Mouse (Mus musculus) kidney, postnatal 0 days (tissue): ENCODE measurements around the gene Tprkb. TPM values are rescaled to one million over a fixed set of nuclear protein-coding genes. Genes with fewer than 3 reads are reported as not detected.
"Not testable (repeated sequence)": the region's sequence is repeated elsewhere in the genome, so short reads cannot be mapped to it uniquely, and the experiment has no call there.

ENCODE experiments used
- ATAC-seq: fragments of 200-750 bp; cut with Nextera tagmentation; replicated peaks from 2 replicates; pipeline ENCODE4 v1.8.0; 2017; ENCODE audit warnings: low read depth, moderate number of reproducible peaks, moderate TSS enrichment, moderate library complexity; ENCODE audit not compliant: low FRiP score
- DNase-seq: peaks from one replicate; pipeline ENCODE4 v3.0.0-alpha.2; 2016; ENCODE audit warnings: low spot score
- H3K27ac ChIP-seq: fragments of 300-500 bp; sonication (generic); 2 replicates; pipeline ENCODE4 v1.5.1; 2014; ENCODE audit warnings: mild to moderate bottlenecking
- H3K27me3 ChIP-seq: fragments of 300-500 bp; sonication (generic); 2 replicates; pipeline ENCODE4 v1.6.1; 2014; ENCODE audit warnings: low read length, mixed read lengths; ENCODE audit not compliant: insufficient read depth
- H3K36me3 ChIP-seq: fragments of 300-500 bp; sonication (generic); 2 replicates; pipeline ENCODE4 v1.6.1; 2014; ENCODE audit warnings: low read length, mixed read lengths; ENCODE audit not compliant: insufficient read depth
- H3K4me1 ChIP-seq: fragments of 300-500 bp; sonication (generic); replicated peaks from 2 replicates; pipeline ENCODE4 v1.6.1; 2014; ENCODE audit warnings: antibody characterized with exemption, low read length, mixed read lengths; ENCODE audit not compliant: insufficient read depth
- H3K4me2 ChIP-seq: fragments of 300-500 bp; sonication (generic); 2 replicates; pipeline ENCODE4 v1.6.1; 2014; ENCODE audit warnings: mild to moderate bottlenecking, low read length, moderate library complexity, mixed read lengths
- H3K4me3 ChIP-seq: fragments of 300-500 bp; sonication (generic); replicated peaks from 2 replicates; pipeline ENCODE4 v1.5.1; 2014; ENCODE audit warnings: low read depth, low read length
- H3K9ac ChIP-seq: fragments of 300-500 bp; sonication (generic); 2 replicates; pipeline ENCODE4 v1.6.1; 2014; ENCODE audit warnings: low read depth, low read length
- H3K9me3 ChIP-seq: fragments of 300-500 bp; sonication (generic); replicated peaks from 2 replicates; pipeline ENCODE4 v1.6.1; 2016; ENCODE audit warnings: low read length, inconsistent platforms, mixed read lengths
- CTCF ChIP-seq: IDR thresholded peaks from 2 replicates; pipeline ENCODE4 v1.5.1; 2016; ENCODE audit warnings: antibody characterized with exemption, low read depth, mild to moderate bottlenecking, moderate library complexity
- WGBS: fragments of 180-500 bp; shearing (Covaris S2); extraction: QIAGEN DNeasy Blood & Tissue Kit; methylation state at CpG from one replicate; pipeline ENCODE4 v1.1.7; 2014; 5-methylcytosine and 5-hydroxymethylcytosine counted together
- polyA plus RNA-seq: library from polyadenylated mRNA; unstranded; fragments of >200 nt; fragmentation: Nextera tagmentation; extraction: Ambion mirVana; gene quantifications from 2 replicates; pipeline ENCODE4 v1.2.1, GENCODE M21; 2015

Tprkb gene
- polyA plus RNA-seq, 1 experiment from 2014 or later = 54.3 TPM

DNA sequence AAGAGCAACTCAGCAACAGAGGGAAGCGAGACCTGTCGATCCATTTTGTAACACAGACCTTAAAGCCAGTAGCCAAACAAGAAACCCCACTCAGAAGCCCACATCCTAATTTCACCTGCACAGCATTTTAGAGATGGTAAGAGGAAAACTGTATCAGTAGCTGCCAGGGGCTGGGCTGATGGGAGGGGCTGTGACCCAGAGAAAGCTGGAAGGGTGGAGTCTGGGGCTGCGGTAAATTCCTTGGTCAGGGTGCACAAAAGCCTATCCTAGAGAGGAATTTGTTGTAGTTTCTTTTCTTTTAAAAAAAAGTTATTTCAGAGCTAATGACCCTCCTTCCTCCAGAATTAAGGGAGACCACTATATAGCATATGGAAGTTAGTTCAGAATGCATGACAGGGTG, 30.8 kb downstream of the Tprkb start:
- Histone ChIP-seq H3K4me3 (no peak overlapping the region), H3K4me1 (no peaks in the 10 kb centered on the region), H3K36me3 (peaks cover 41% of the 10 kb centered on the region), H3K4me2 (no peak overlapping the region), H3K9ac (no peak overlapping the region), H3K27ac (no peak overlapping the region), H3K27me3 (no peaks in the 10 kb centered on the region), H3K9me3 (no peaks in the 10 kb centered on the region)
- WGBS = 94% methylated on average over 3 of the region's 3 CpGs
- no peak for TF ChIP-seq CTCF
- DNase-seq = no peak
- no peak for ATAC-seq

DNA sequence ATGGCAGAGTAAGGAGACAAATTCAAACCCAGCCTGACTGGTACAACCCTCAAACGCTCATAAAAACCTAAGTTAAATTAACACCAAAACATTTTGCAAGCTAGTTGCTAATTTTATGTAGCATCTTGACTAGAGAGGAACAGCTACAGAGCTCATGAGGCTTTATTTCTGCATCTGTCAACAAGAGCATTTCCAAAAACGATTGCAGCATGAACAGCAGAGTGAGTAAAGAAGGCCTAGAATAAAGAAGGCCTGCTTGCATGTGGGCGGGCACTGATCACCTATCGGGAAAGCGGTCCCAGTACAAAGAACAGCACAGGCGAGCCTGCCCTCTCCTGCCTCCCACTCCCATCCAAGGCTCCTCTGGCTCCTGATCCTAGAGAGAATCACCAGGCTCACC, 36.9 kb downstream of the Tprkb start:
- ATAC-seq (no peak), DNase-seq (no peak)
- WGBS = 87% methylated on average over 6 of the region's 6 CpGs
- H3K9me3 ChIP-seq = no peaks in the 10 kb centered on the region
- no peak overlapping the region for H3K4me3 ChIP-seq
- H3K4me2 ChIP-seq = no peak overlapping the region
- no peak overlapping the region for H3K9ac ChIP-seq
- no peak overlapping the region for H3K27ac ChIP-seq
- peaks cover 86% of the 10 kb centered on the region for H3K36me3 ChIP-seq
- H3K4me1 ChIP-seq = no peaks in the 10 kb centered on the region
- no peak for TF ChIP-seq CTCF
- H3K27me3 ChIP-seq = no peaks in the 10 kb centered on the region

DNA sequence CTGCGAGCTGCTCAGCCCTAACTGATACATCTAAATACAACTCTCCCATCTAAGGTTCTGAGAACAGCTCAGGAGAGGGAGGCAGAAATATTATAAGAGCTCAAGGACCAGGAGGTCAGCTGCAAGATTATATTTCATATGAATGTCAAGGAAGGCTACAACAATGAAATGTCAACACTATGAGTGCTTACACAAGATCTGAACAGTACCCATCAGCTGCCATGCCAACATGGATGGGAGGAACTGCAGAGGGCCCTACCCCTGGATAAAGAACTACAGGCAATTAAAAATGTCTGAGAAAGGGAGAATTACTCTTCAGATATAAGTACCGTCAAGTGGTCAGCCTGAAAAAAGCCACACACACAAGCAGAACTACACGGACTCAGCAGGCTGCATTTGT, 45.9 kb downstream of the Tprkb start:
- DNase-seq = no peak

DNA sequence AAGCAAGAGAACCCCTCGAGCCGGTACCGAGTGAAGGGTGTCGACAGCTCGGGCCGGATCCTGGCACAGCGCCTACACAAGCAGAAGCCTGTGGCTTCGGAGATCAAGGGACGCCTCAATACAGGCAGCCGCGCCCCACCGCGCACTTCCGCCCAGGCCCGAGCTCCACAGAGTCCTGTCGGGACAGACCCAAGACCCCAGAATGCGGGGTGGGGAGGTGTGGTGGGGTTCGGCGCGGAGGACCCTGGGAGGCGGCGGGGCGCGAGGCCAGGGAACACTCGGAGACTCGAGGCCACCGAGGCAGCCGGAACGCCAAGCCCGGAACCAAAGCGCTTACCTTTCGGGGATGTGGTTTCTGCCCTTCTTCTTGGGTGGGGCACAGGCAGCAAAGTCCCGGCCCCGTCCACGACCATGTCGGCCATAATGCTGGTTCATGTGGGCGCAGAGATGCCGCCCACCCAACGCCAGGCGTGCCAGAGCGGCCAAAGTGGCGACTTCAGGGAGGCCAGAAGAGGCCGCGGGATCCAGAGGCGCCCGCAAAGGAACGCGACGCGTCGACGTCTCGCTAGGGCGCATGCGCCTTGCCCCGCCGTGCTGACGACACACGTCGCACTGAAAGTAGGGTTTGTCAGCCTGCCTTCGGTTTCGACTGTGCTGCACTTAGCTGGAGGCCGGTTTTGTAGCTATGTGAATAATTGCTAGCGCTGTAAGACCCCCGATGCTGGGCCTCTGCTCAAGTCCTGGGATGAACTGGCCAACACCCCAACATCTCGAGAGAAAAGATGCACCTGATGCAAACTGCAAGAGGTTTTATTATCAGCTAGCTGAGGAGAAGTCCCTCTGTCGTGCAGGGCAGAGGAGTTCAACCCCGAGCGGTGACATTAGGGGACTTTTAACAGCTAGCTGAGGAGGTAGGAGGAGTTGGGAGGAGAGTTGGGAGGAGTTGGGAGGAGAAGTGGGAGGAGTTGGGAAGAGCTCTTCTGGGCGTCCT, 49.7 kb downstream of the Tprkb start, which contains the start of gene Dusp11:
Gene Dusp11, minus strand, starts transcription at position 567 of the 991 bp plus-strand sequence.
- Histone ChIP-seq H3K27ac (peak within 1 kb of the TSS; percentile 98), H3K27me3 (no peaks in the 10 kb centered on the region), H3K36me3 (0 out of 2 replicates have a peak, but pooled peaks cover 6% of the 10 kb centered on the region), H3K9ac (peak within 1 kb of the TSS; percentile 90), H3K4me3 (peak within 1 kb of the TSS; percentile 65), H3K4me2 (peak within 1 kb of the TSS; percentile 62), H3K4me1 (peaks cover 5% of the 10 kb centered on the region; the same call in 1 of the 2 replicates), H3K9me3 (no peaks in the 10 kb centered on the region)
- TF ChIP-seq CTCF = 0 out of 2 replicates have a peak, but pooled peaks have one; percentile 10
- peak; percentile 93 for ATAC-seq
- peak; percentile 95 for DNase-seq
- under 1% methylated on average over 70 of the region's 70 CpGs for WGBS

More for the DNA sequence above, 45.9 kb downstream of the Tprkb start:
- Histone ChIP-seq H3K36me3 (peaks cover 34% of the 10 kb centered on the region), H3K27me3 (no peaks in the 10 kb centered on the region), H3K27ac (no peak overlapping the region), H3K9ac (no peak overlapping the region), H3K4me2 (no peak overlapping the region), H3K9me3 (no peaks in the 10 kb centered on the region), H3K4me1 (peaks cover 5% of the 10 kb centered on the region; the same call in 1 of the 2 replicates), H3K4me3 (no peak overlapping the region)
- no peak for ATAC-seq
- WGBS = 82% methylated on average over 3 of the region's 3 CpGs
- TF ChIP-seq CTCF = no peak

DNA sequence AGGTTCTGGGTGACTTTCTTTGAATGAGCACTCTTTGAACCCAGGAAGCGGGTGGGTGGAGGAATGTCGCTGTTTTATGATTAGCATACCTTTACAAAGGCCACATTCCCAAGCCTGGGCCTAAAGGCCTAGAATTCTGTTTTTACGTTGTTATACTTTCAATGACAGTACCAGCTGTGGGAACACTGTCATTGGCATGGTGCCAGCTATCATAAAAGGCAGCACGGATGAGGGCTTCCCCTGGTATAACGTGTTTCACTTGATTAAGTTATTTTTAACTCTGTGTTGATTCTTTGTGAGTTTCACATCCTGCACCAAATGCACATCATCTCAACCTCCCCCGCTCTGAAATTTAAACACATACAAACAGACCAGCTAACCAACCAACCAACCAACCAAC, 54.4 kb downstream of the Tprkb start:
- 23% methylated on average over 4 of the region's 6 CpGs for WGBS
- not testable (repeated sequence) for H3K27me3 ChIP-seq, H3K9me3 ChIP-seq, H3K27ac ChIP-seq, H3K4me3 ChIP-seq, ATAC-seq, H3K9ac ChIP-seq, H3K4me2 ChIP-seq, H3K4me1 ChIP-seq, H3K36me3 ChIP-seq
- peak; percentile 29 for DNase-seq

DNA sequence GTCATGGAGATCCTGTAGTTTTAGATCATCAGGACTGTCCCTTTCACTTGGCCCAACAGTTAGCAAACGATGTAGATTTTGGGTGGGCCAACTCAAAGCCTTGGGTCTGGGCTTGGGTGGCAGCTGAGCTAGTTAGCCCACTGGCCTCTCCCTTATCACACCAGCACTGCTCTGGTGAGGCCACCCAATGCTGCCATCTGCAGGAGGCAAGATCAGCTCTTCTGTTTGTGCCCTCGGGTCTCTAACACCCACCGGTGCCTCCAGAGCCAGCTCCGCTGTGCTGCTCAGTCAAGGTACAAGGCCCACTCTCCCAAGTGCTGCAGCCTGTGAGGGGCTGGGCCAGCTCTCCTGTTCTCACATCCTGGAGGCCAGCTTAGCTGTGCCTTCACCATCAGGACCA, 55.0 kb downstream of the Tprkb start:
- Histone ChIP-seq H3K4me1 (no peaks in the 10 kb centered on the region), H3K36me3 (no peaks in the 10 kb centered on the region), H3K9ac (no peak overlapping the region), H3K27me3 (no peaks in the 10 kb centered on the region), H3K27ac (no peak overlapping the region), H3K4me2 (no peak overlapping the region), H3K9me3 (no peaks in the 10 kb centered on the region), H3K4me3 (no peak overlapping the region)
- ATAC-seq (no peak), DNase-seq (no peak)
- 84% methylated on average over 4 of the region's 4 CpGs for WGBS
- peak; percentile 38; the same call in 1 of the 2 replicates for TF ChIP-seq CTCF
